Mouse (Mus musculus) small intestine, adult 2 months (tissue): Measurements from ENCODE around the gene Map3k6.

Experiments
- CTCF ChIP-seq: fragments of 200-500 bp; IDR thresholded peaks from 2 replicates; pipeline ENCODE4 v1.5.1; 2012; ENCODE audit warnings: low read depth, mild to moderate bottlenecking, control low read depth, inconsistent platforms, low read length, moderate library complexity, mixed read lengths; ENCODE audit not compliant: insufficient replicate concordance, insufficient read length; ENCODE audit errors: extremely low read depth
- POLR2A ChIP-seq: fragments of 200-500 bp; IDR thresholded peaks from 2 replicates; pipeline ENCODE4 v1.6.1; 2012; ENCODE audit warnings: low read depth, mild to moderate bottlenecking, control low read depth, inconsistent platforms, low read length, moderate library complexity

DNA sequence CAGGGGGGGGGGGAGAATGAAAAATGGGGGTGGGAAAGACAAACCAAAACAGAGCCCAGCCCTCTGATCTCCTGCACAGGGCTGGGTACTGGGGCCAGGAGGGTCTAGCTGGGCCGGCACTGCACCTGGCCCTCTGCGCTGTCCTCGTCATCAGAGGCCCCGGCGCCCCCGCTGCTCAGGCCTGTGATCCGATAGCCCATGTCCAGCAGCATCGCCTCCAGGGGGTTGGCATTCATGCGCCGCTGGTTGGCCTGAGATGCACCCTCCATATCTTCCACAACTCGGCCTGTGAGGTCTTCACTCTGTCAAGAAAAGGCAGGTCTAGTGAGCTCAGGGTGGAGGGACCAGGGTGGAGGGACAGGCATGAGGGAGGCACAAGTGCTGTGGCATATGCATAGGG lies 53.5 kb downstream of the Map3k6 start:
- TF ChIP-seq POLR2A: no peak
- TF ChIP-seq CTCF: no peak
